Mouse (Mus musculus): ENCODE measurements around the gene Mfn2. TPM values are rescaled to one million over a fixed set of nuclear protein-coding genes. Genes with fewer than 3 reads are reported as not detected.
"Not testable (repeated sequence)": the region's sequence is repeated elsewhere in the genome, so short reads cannot be mapped to it uniquely, and the experiment has no call there.

Gene Mfn2
- total and polyA plus RNA-seq, 2 experiments from 2014 or later, result 69.9 to 83.3 TPM

GRCm38 (mm10) chr4:147869238-147869637, 35.3 kb downstream of the Mfn2 start:
- no peaks in the 10 kb centered on the region for H3K27me3 ChIP-seq (ENCODE audit: insufficient read depth, low read length)
- no peak for ATAC-seq
- 21% methylated on average over 5 of the region's 5 CpGs for WGBS
- no peaks in the 10 kb centered on the region for H3K9me3 ChIP-seq (ENCODE audit: low read length)
- H3K36me3 ChIP-seq (ENCODE audit: insufficient read depth), result peaks cover 30% of the 10 kb centered on the region
- DNase-seq, result no peak
- no peak for TF ChIP-seq CTCF (IDR thresholded peaks at IDR 0.05; ENCODE audit: low read depth)
- peak overlapping the region; percentile 74 for H3K4me3 ChIP-seq (ENCODE audit: low read depth, low read length)
- no peak overlapping the region for H3K27ac ChIP-seq (ENCODE audit: low read depth, low read length)
- peaks cover 11% of the 10 kb centered on the region for H3K4me1 ChIP-seq (ENCODE audit: insufficient read depth)
- peak overlapping the region; percentile 49 for H3K9ac ChIP-seq
- H3K4me2 ChIP-seq (ENCODE audit: low read depth), result peak overlapping the region; percentile 80

GRCm38 (mm10) chr4:147868450-147869031, 36.0 kb downstream of the Mfn2 start, which contains the start of the genes Miip and Fv1:
TSS of gene Miip (minus strand) at chr4:147868816.
TSS of gene Fv1 (plus strand) at chr4:147868979.
- WGBS, result under 1% methylated on average over 30 of the region's 30 CpGs
- peak within 1 kb of the TSS; percentile 80 for H3K4me2 ChIP-seq (ENCODE audit: low read depth)
- H3K4me3 ChIP-seq (ENCODE audit: low read depth, low read length), result peak within 1 kb of the TSS; percentile 74
- peak within 1 kb of the TSS; percentile 63 for H3K9ac ChIP-seq
- no peak for TF ChIP-seq CTCF (IDR thresholded peaks at IDR 0.05; ENCODE audit: low read depth)
- H3K27me3 ChIP-seq (ENCODE audit: insufficient read depth, low read length), result no peaks in the 10 kb centered on the region
- peaks cover 23% of the 10 kb centered on the region for H3K36me3 ChIP-seq (ENCODE audit: insufficient read depth)
- H3K27ac ChIP-seq (ENCODE audit: low read depth, low read length), result peak within 1 kb of the TSS; percentile 77
- no peaks in the 10 kb centered on the region for H3K9me3 ChIP-seq (ENCODE audit: low read length)
- peaks cover 11% of the 10 kb centered on the region for H3K4me1 ChIP-seq (ENCODE audit: insufficient read depth)
- ATAC-seq (peak; percentile 97), DNase-seq (peak; percentile 95)

- Histone ChIP-seq H3K27ac (ENCODE audit: low read depth, low read length) (peak overlapping the region; percentile 77), H3K27me3 (ENCODE audit: insufficient read depth, low read length) (no peaks in the 10 kb centered on the region), H3K4me3 (ENCODE audit: low read depth, low read length) (peak overlapping the region; percentile 74), H3K4me1 (ENCODE audit: insufficient read depth) (peaks cover 11% of the 10 kb centered on the region), H3K9me3 (ENCODE audit: low read length) (no peaks in the 10 kb centered on the region), H3K4me2 (ENCODE audit: low read depth) (peak overlapping the region; percentile 80), H3K36me3 (ENCODE audit: insufficient read depth) (peaks cover 16% of the 10 kb centered on the region), H3K9ac (peak overlapping the region; percentile 63)
- no peak; the same call in 1 of the 2 replicates for TF ChIP-seq CTCF (IDR thresholded peaks at IDR 0.05; ENCODE audit: low read depth)
- WGBS, result 10% methylated on average over 22 of the region's 22 CpGs
- DNase-seq (no peak), ATAC-seq (peak; percentile 56)
Observed at GRCm38 (mm10) chr4:147867563-147868449, 36.7 kb downstream of the Mfn2 start.

DNA sequence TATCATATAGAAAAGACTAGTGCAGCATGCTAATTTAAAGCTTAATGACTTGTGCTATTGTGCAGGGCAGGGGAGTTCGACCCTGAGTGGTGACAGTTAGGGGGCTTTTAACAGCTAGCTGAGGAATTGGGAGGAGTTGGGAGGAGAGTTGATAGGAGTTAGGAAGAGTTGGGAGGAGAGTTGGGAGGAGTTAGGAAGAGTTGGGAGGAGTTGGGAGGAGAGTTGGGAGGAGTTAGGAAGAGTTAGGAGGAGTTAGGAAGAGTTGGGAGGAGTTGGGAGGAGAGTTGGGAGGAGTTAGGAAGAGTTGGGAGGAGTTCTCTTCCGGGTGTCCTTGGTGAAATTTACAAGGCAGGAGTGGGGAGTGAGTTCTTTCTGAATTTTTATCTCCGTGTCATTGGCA, 37.7 kb downstream of the Mfn2 start:
- not testable (repeated sequence) for H3K27me3 ChIP-seq (ENCODE audit: insufficient read depth, low read length); H3K4me3 ChIP-seq (ENCODE audit: low read depth, low read length); H3K27ac ChIP-seq (ENCODE audit: low read depth, low read length); DNase-seq; ATAC-seq; H3K4me2 ChIP-seq (ENCODE audit: low read depth); H3K9me3 ChIP-seq (ENCODE audit: low read length); H3K9ac ChIP-seq
- peaks cover 11% of the 10 kb centered on the region for H3K4me1 ChIP-seq (ENCODE audit: insufficient read depth)
- H3K36me3 ChIP-seq (ENCODE audit: insufficient read depth), result peaks cover 19% of the 10 kb centered on the region
- 50% methylated on average over 3 of the region's 3 CpGs for WGBS

- Histone ChIP-seq H3K27me3 (ENCODE audit: insufficient read depth, low read length) (no peaks in the 10 kb centered on the region), H3K9ac (no peak overlapping the region), H3K4me1 (ENCODE audit: insufficient read depth) (peaks cover 11% of the 10 kb centered on the region), H3K4me3 (ENCODE audit: low read depth, low read length) (no peak overlapping the region), H3K36me3 (ENCODE audit: insufficient read depth) (peaks cover 26% of the 10 kb centered on the region), H3K27ac (ENCODE audit: low read depth, low read length) (no peak overlapping the region), H3K9me3 (ENCODE audit: low read length) (no peaks in the 10 kb centered on the region), H3K4me2 (ENCODE audit: low read depth) (no peak overlapping the region)
- ATAC-seq, result no peak
- 95% methylated on average over 9 of the region's 9 CpGs for WGBS
- no peak for TF ChIP-seq CTCF (IDR thresholded peaks at IDR 0.05; ENCODE audit: low read depth)
- DNase-seq, result no peak
Observed at GRCm38 (mm10) chr4:147866056-147866455, 38.4 kb downstream of the Mfn2 start.

- ATAC-seq, result no peak
- Histone ChIP-seq H3K4me2 (ENCODE audit: low read depth) (no peak overlapping the region), H3K9ac (no peak overlapping the region), H3K27me3 (ENCODE audit: insufficient read depth, low read length) (no peaks in the 10 kb centered on the region), H3K27ac (ENCODE audit: low read depth, low read length) (no peak overlapping the region), H3K36me3 (ENCODE audit: insufficient read depth) (peaks cover 31% of the 10 kb centered on the region), H3K4me1 (ENCODE audit: insufficient read depth) (peaks cover 11% of the 10 kb centered on the region), H3K9me3 (ENCODE audit: low read length) (no peaks in the 10 kb centered on the region), H3K4me3 (ENCODE audit: low read depth, low read length) (no peak overlapping the region)
- DNase-seq, result no peak
- 95% methylated on average over 6 of the region's 6 CpGs for WGBS
- TF ChIP-seq CTCF (IDR thresholded peaks at IDR 0.05; ENCODE audit: low read depth), result no peak
Observed at GRCm38 (mm10) chr4:147865651-147866050, 38.9 kb downstream of the Mfn2 start.

DNA sequence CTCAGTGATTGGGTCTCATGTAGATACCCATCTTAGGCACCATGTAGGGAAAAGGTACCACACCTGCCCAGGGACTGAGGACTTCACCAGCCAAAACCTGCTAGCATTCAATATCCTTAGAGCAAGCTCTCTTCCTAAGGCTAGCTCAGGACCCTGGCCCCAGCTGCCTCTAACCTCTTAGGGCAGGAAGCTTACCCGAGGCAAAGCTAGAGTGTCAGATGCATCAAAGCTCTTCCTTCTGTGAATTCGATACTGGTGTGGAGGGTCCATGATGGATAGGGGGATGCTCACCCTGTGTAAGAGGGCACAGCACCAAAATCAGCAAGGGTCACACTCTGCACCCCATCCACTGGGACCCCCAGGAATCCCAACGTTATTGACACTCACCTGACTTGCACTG, 42.5 kb downstream of the Mfn2 start:
- ATAC-seq (no peak), DNase-seq (no peak)
- 93% methylated on average over 3 of the region's 3 CpGs for WGBS
- TF ChIP-seq CTCF (IDR thresholded peaks at IDR 0.05; ENCODE audit: low read depth), result no peak
- no peaks in the 10 kb centered on the region for H3K9me3 ChIP-seq (ENCODE audit: low read length)
- no peak overlapping the region for H3K4me3 ChIP-seq (ENCODE audit: low read depth, low read length)
- H3K9ac ChIP-seq, result no peak overlapping the region
- no peaks in the 10 kb centered on the region for H3K4me1 ChIP-seq (ENCODE audit: insufficient read depth)
- no peak overlapping the region for H3K27ac ChIP-seq (ENCODE audit: low read depth, low read length)
- no peak overlapping the region for H3K4me2 ChIP-seq (ENCODE audit: low read depth)
- no peaks in the 10 kb centered on the region for H3K27me3 ChIP-seq (ENCODE audit: insufficient read depth, low read length)
- H3K36me3 ChIP-seq (ENCODE audit: insufficient read depth), result peaks cover 31% of the 10 kb centered on the region
